Mouse (Mus musculus): ENCODE data around the gene Abl1.

Gene Abl1

GRCm38 (mm10) chr2:31827877-31828276, 139.7 kb downstream of the Abl1 start:
- no peak for DNase-seq

- no peak for DNase-seq
These were observed 140.2 kb downstream of the Abl1 start for GRCm38 (mm10) chr2:31828311-31828825.

GRCm38 (mm10) chr2:31836091-31836490, 147.9 kb downstream of the Abl1 start:
- DNase-seq = no peak

- no peak for DNase-seq
These were observed 148.8 kb downstream of the Abl1 start for GRCm38 (mm10) chr2:31836985-31837384.

- DNase-seq = no peak
These were observed 150.7 kb downstream of the Abl1 start for GRCm38 (mm10) chr2:31838868-31839267.

GRCm38 (mm10) chr2:31844729-31845136, 156.6 kb downstream of the Abl1 start:
- DNase-seq = no peak

GRCm38 (mm10) chr2:31845512-31845895, 157.3 kb downstream of the Abl1 start:
- DNase-seq = no peak

GRCm38 (mm10) chr2:31845896-31846691, 157.9 kb downstream of the Abl1 start, which contains the start of gene Fibcd1:
Gene Fibcd1, minus strand, starts transcription at chr2:31846005.
- DNase-seq = peak; percentile 59

GRCm38 (mm10) chr2:31846692-31847660, 158.8 kb downstream of the Abl1 start:
- no peak for DNase-seq

- no peak for DNase-seq
These were observed 159.7 kb downstream of the Abl1 start for GRCm38 (mm10) chr2:31847908-31848307.

- DNase-seq = no peak
These were observed 162.0 kb downstream of the Abl1 start for GRCm38 (mm10) chr2:31850141-31850540.
